Mouse (Mus musculus) limb, embryonic 12.5 days (tissue): ENCODE measurements at regions not wholly inside any gene's neighbourhood (a gene's known extent, or its start where the extent isn't known, plus 50 kb on each side); places are given as distances from the start of the nearest gene placed in this dataset.

Source experiments
- ATAC-seq: fragments of 200-750 bp; cut with Nextera tagmentation; 2 replicates; pipeline ENCODE4 v1.8.0; 2017; ENCODE audit warnings: low read depth, moderate TSS enrichment; ENCODE audit not compliant: insufficient number of reproducible peaks, insufficient read depth, low FRiP score, low TSS enrichment
- H3K27ac ChIP-seq: fragments of 300-500 bp; sonication (generic); 2 replicates; pipeline ENCODE4 v1.5.1; 2016; ENCODE audit warnings: mild to moderate bottlenecking, moderate library complexity
- H3K27me3 ChIP-seq: fragments of 300-500 bp; sonication (generic); 2 replicates; pipeline ENCODE4 v1.6.1; 2016; ENCODE audit warnings: mild to moderate bottlenecking, moderate library complexity
- H3K36me3 ChIP-seq: fragments of 300-500 bp; sonication (generic); 2 replicates; pipeline ENCODE4 v1.6.1; 2016; ENCODE audit warnings: mild to moderate bottlenecking, moderate library complexity
- H3K4me1 ChIP-seq: fragments of 300-500 bp; sonication (generic); replicated peaks from 2 replicates; pipeline ENCODE4 v1.6.1; 2016
- H3K4me2 ChIP-seq: fragments of 300-500 bp; sonication (generic); 2 replicates; pipeline ENCODE4 v1.6.1; 2016; ENCODE audit warnings: mild to moderate bottlenecking, moderate library complexity
- H3K4me3 ChIP-seq: fragments of 300-500 bp; sonication (generic); replicated peaks from 2 replicates; pipeline ENCODE4 v1.5.1; 2016; ENCODE audit warnings: mild to moderate bottlenecking
- H3K9ac ChIP-seq: fragments of 300-500 bp; sonication (generic); replicated peaks from 2 replicates; pipeline ENCODE4 v1.6.1; 2016; ENCODE audit warnings: mild to moderate bottlenecking, moderate library complexity
- H3K9me3 ChIP-seq: fragments of 300-500 bp; sonication (generic); 2 replicates; pipeline ENCODE4 v1.6.1; 2016; ENCODE audit warnings: mild to moderate bottlenecking, moderate library complexity
- WGBS: fragments of 180-500 bp; shearing (Covaris S2); methylation state at CpG from one replicate; pipeline ENCODE4 v1.1.7; 2016; 5-methylcytosine and 5-hydroxymethylcytosine counted together

DNA sequence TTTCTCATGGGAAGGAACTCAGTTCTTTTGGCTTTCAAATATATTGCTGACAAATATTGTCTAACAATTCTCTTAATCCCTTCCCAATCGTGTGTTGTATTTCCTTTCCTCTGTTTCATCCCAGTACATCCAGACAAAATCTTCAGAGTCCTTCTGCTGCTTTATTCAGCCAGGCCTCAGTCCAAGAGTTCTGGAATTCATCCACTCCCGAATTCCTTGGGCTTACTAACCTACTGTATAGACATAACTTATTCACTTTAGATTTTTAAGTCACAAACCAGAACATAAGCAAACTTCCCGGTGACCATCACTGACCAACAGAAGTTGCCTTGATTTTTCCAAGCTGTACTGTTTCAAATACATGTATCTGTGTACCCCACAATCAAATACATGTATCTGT, 90.9 kb upstream of the Kitl start:
- Histone ChIP-seq H3K27ac (no peak overlapping the region), H3K9ac (no peak overlapping the region), H3K36me3 (no peaks in the 10 kb centered on the region), H3K4me3 (no peak overlapping the region), H3K9me3 (no peaks in the 10 kb centered on the region), H3K27me3 (no peaks in the 10 kb centered on the region), H3K4me1 (no peaks in the 10 kb centered on the region), H3K4me2 (no peak overlapping the region)
- 77% methylated on average over 3 of the region's 3 CpGs for WGBS
- ATAC-seq = no peak

DNA sequence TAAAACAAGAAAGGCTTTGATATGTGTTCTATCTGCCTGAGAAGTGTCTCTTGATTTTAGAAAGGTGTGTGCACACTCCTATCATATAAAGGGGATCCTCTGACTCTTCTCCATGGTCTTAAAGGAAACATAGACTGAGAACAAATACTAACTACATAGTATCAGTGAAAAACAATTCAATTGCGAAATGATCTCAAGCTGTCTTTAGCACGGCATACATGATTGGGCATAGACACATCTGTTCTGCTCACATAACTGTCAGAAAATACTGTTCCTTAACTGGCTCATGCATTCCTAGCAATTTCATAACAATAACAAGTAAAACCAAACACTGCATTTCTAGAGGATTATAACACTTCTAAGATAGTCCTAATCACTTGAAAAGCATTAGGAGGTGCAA, 95.5 kb upstream of the Kitl start:
- WGBS = 88% methylated on average over 2 of the region's 2 CpGs

DNA sequence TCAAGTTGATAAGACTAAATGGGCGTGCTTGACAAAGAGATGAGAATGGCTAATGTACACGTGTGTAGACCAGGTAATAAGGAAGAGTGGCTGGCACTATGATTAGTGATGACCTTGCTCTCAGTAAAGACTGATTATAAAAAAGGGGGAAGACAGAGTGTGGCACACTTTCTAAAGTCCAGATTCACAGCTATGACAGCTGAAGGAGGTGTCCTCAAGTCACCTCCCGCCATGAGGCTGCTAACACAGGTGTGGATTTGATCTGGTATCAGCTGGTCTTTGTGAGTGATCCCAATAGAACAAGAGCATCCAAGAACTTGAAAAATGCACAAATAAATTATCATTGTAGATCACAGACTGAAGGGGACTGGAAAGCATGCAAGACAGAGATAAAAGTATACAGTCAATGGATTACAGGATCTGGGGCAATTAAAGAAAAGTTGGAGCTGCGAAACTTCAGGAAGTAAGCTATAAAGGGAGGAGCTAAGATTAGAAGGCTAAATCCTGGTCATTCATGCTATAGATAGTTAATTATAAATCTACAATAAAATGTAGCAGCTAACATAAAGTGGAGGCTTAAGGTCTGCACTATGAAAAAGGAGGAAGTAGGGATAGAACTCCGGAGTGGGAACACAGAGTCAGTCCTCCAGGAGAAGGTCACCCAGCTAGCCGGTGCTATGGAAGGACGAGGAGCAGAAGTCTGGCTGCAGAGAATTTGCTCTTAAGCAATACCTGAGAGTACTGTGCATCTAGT, 96.7 kb upstream of the Kitl start:
- Histone ChIP-seq H3K4me3 (no peak overlapping the region), H3K4me1 (no peaks in the 10 kb centered on the region), H3K36me3 (no peaks in the 10 kb centered on the region), H3K27me3 (no peaks in the 10 kb centered on the region), H3K4me2 (no peak overlapping the region), H3K9me3 (no peaks in the 10 kb centered on the region), H3K9ac (no peak overlapping the region), H3K27ac (no peak overlapping the region)
- WGBS = 86% methylated on average over 7 of the region's 7 CpGs
- no peak for ATAC-seq

More for the DNA sequence above, 95.5 kb upstream of the Kitl start:
- Histone ChIP-seq H3K4me1 (no peaks in the 10 kb centered on the region), H3K4me3 (no peak overlapping the region), H3K27me3 (no peaks in the 10 kb centered on the region), H3K36me3 (no peaks in the 10 kb centered on the region), H3K27ac (no peak overlapping the region), H3K4me2 (no peak overlapping the region), H3K9ac (no peak overlapping the region), H3K9me3 (no peaks in the 10 kb centered on the region)
- ATAC-seq = no peak

DNA sequence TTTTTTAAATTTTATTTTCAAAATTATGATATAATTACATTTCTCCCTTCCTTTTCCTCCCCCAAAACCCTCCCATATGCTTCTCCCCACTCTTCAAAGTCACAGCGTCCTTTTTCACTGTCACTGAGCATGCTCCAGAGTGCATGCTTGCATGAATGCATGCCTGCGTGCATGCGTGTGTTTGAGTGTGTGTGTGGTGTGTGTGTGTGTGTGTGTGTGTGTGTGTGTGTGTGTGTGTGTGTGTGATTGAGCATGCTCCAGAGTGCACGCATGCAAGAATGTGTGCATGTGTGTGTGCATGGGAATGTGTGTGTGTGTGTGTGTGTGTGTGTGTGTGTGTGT, 101.6 kb upstream of the Kitl start:
- H3K27ac ChIP-seq = no peak overlapping the region
- 87% methylated on average over 4 of the region's 4 CpGs for WGBS
- no peaks in the 10 kb centered on the region for H3K4me1 ChIP-seq
- H3K4me2 ChIP-seq = no peak overlapping the region
- H3K9me3 ChIP-seq = no peaks in the 10 kb centered on the region
- no peak overlapping the region for H3K9ac ChIP-seq
- ATAC-seq = no peak
- H3K27me3 ChIP-seq = no peaks in the 10 kb centered on the region
- no peaks in the 10 kb centered on the region for H3K36me3 ChIP-seq
- H3K4me3 ChIP-seq = no peak overlapping the region

DNA sequence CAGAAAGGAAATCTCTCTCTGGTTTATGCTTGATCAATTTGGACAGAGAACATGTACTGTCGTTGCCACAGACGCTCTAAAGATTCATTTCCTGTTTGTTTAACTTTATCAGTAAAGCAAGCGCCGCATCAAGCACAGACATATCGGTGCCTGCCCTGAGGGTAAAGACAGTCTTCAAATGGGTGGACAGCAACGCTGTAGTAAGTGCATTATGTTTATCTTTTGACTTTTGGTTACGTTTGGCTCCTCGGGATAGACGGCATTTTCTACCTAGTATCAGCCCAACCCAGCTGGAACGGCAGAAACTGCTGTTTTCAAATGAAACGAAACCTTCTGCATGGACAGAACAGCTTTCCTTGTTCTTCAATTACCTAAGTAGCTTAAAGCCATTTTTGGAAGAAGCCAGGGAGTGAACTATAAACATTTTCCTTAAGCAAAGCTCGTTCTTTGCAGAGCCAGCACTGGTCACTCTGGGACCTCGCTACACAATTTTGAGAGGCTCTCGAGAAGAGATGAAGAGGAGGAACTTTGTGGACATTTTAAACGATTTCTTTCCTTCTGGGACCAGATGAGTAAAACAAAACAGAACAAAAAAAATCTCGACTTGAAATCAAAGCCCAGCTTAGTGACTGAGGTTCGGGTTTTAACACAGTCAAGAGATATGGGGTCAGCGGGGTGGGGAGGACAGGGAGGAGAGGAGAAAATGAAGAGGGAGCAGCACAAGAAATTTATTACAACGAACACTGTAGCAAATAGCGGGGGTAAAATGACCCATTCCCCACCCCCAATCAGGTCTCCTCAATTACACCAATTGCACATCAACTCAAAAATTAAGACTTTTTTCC, 102.2 kb upstream of the Kitl start:
- no peaks in the 10 kb centered on the region for H3K27me3 ChIP-seq
- no peak overlapping the region; the same call in 1 of the 2 replicates for H3K4me3 ChIP-seq
- no peak for ATAC-seq
- H3K36me3 ChIP-seq = no peaks in the 10 kb centered on the region
- H3K4me2 ChIP-seq = peak overlapping the region; percentile 23
- H3K9me3 ChIP-seq = no peaks in the 10 kb centered on the region
- no peak overlapping the region for H3K27ac ChIP-seq
- no peaks in the 10 kb centered on the region for H3K4me1 ChIP-seq
- 56% methylated on average over 20 of the region's 20 CpGs for WGBS
- no peak overlapping the region for H3K9ac ChIP-seq

DNA sequence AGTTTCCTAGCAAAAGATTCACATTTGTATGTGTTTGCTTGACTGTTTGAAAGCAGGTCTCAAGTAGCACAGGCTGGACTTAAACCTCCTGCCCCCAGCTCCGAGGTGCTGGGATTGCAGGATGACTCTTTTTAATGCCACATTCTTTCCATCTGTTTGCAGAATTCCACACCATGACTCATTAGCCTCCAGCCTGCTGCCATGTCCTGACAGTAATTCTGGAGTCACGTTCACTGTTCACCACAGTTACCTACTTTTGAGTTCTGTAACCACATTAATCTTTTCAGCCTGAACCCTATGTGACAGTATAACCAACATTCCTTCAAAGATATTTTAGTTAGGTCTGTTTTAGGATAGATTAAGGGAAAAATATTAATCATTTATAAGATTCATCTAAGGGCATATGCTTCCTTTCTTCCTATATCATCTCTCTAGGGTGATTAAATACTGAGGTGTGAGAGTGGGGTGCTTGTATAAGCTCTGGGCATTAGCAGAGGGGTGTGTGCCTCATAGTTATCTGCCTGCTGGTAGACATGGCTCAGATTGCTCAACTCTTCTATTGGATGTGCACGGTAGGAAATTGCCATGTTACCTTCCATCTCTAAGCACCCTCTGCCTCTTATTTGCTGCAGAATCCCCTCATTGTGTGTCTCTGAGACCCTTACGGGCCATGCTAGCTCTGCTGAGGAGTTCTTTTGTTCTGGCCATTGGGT, 105.3 kb upstream of the Kitl start:
- ATAC-seq = no peak
- WGBS = 71% methylated on average over 4 of the region's 4 CpGs
- H3K9me3 ChIP-seq = no peaks in the 10 kb centered on the region

DNA sequence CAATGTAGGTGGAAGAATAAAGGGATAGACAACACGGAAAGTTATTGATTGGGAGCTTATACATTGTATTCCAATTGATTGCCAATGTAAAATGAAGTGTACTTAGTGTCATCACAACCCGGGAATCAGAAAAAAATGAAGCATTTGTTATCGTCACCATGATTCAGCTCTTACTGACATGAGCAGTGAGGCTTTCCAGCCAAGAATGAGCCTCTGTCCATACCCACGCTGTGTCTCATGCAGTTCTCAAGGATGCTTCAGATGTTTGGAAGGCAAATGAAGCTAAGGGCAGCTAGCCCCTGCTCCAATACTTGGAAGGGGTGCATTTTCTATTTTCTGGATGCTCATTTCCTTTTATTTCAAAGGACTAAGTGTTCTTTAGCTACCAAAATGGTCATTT, 107.4 kb upstream of the Kitl start:
- no peaks in the 10 kb centered on the region for H3K36me3 ChIP-seq
- H3K4me2 ChIP-seq = no peak overlapping the region
- no peak overlapping the region for H3K27ac ChIP-seq
- H3K4me3 ChIP-seq = no peak overlapping the region
- peaks cover 4% of the 10 kb centered on the region; the same call in 1 of the 2 replicates for H3K4me1 ChIP-seq
- H3K9ac ChIP-seq = no peak overlapping the region
- WGBS = 86% methylated on average over 4 of the region's 4 CpGs
- ATAC-seq = no peak
- H3K27me3 ChIP-seq = no peaks in the 10 kb centered on the region
- H3K9me3 ChIP-seq = no peaks in the 10 kb centered on the region

More for the DNA sequence above, 105.3 kb upstream of the Kitl start:
- Histone ChIP-seq H3K27me3 (no peaks in the 10 kb centered on the region), H3K27ac (no peak overlapping the region), H3K36me3 (no peaks in the 10 kb centered on the region), H3K4me2 (no peak overlapping the region), H3K4me3 (no peak overlapping the region), H3K4me1 (peaks cover 4% of the 10 kb centered on the region; the same call in 1 of the 2 replicates), H3K9ac (no peak overlapping the region)

DNA sequence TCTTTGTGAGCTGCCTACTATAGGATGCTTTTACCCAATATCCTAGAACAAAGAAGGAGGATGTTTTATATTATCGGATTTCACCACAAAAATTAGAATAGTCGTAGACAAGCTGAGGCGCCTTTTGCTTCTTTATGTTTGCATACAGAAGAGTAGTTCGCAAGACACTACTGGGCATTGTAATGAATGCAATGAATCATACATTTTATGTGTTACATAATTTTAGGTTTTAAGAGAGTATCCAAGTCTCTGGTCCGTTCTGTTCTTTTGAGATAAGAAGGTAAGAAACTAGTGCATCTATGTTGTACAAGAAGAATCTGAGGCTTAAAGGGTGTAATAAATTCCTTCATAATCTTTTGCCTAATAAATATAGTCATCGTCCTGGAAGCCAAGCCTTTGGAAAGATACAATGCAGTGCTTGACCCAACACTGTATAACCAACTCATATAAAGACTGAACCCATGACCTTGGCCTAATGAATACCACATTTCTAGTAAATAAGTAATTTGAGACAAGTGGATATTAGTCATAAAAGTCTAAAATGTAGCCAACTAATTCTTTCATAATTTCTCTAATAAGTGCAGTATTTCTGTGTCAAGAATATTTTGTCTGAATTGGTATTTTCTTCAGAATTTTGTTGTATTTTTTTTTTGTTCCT, 108.5 kb upstream of the Kitl start:
- H3K9ac ChIP-seq = no peak overlapping the region
- H3K9me3 ChIP-seq = no peaks in the 10 kb centered on the region
- no peak overlapping the region for H3K27ac ChIP-seq
- H3K4me1 ChIP-seq = peaks cover 4% of the 10 kb centered on the region; the same call in 1 of the 2 replicates
- H3K4me2 ChIP-seq = no peak overlapping the region
- H3K4me3 ChIP-seq = no peak overlapping the region
- no peaks in the 10 kb centered on the region for H3K27me3 ChIP-seq
- peak; percentile 42; the same call in 1 of the 2 replicates for ATAC-seq
- no peaks in the 10 kb centered on the region for H3K36me3 ChIP-seq
- WGBS = 64% methylated on average over 6 of the region's 6 CpGs

DNA sequence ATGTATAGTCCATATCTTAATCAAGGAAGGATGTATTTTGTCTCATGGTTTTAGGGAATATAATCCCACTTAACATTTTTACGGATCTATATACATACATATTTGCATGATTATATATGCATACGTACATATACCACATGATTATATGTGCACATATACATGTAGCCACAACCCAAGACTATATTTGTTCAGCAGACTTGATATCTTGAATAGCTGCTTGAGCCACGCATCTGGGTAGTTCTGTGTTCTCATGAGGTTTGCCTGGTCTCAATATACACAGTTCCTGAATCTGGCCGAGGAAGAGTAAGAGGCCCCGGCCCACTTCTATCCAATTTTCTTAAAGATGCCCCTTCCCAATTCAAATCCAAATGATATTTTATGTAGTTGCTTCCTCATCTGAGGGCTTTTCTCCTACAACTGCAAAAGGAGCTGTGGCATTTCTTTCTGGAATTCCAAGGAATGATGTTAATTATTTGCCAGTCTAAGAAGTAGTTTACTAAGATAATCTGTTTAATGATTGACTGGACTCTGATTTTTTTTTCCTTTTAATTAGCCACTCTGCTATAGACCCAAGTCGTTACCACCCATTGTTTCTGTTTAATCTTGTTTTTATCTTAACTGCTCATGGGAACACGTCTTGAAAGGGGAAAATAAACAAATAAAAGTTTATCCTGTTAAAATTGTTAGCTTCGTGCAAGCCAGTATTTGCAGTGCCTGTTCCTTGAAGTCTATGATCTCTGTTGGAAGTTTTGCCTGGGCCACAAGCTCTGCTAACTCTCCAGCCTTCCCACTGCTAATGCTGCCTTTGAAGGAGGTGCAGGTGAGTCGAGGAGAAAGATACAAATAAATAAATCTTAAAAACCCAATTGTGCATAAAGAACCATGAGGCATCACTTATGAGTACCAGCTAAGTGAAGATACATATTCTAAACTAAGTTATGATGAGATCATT, 112.9 kb upstream of the Kitl start:
- H3K36me3 ChIP-seq = no peaks in the 10 kb centered on the region
- ATAC-seq = no peak
- 65% methylated on average over 9 of the region's 9 CpGs for WGBS

More for the DNA sequence above, 112.9 kb upstream of the Kitl start:
- H3K4me1 ChIP-seq = peaks cover 4% of the 10 kb centered on the region; the same call in 1 of the 2 replicates
- H3K4me3 ChIP-seq = no peak overlapping the region
- H3K4me2 ChIP-seq = no peak overlapping the region
- H3K9ac ChIP-seq = no peak overlapping the region
- H3K27me3 ChIP-seq = no peaks in the 10 kb centered on the region
- H3K9me3 ChIP-seq = no peaks in the 10 kb centered on the region
- H3K27ac ChIP-seq = no peak overlapping the region
